Comparison of ENCODE assay signal across 19 mouse cellular contexts in genomic region chr1:106462112-106462511, GRCm38 (mm10).
DNase-seq lines count a peak whose midpoint lies in the region; ATAC-seq and TF ChIP-seq lines count a peak whose summit lies in the region.
"Had no signal": no experiment of that assay in that cellular context is flagged by ENCODE, and none has a peak within 500 bp of the region (broad histone marks: within the 10 kb centered on the region; RNA-seq: fewer than 3 reads in every experiment).

No protein-coding gene starts in this region.

- H3K27ac ChIP-seq in MEL (ENCODE audit: control insufficient read depth, low read depth, low read length) = no peak overlapping the region
- no peak overlapping the region for H3K27ac ChIP-seq in liver, embryonic 12.5 days

- H3K9ac ChIP-seq in MEL (ENCODE audit: control insufficient read depth, low read depth, low read length, poor library complexity, severe bottlenecking) = no peak overlapping the region
- no peak overlapping the region for H3K9ac ChIP-seq in liver, embryonic 12.5 days

- no peak overlapping the region for H3K4me3 ChIP-seq in MEL (ENCODE audit: control insufficient read depth in 1 of 2, insufficient read depth in 1 of 2, low read depth in 2 of 2, low read length in 2 of 2)
- no peak overlapping the region for H3K4me3 ChIP-seq in liver, embryonic 12.5 days

- no peaks in the 10 kb centered on the region for H3K27me3 ChIP-seq in MEL (ENCODE audit: control insufficient read depth in 1 of 2, insufficient read depth in 2 of 2, low read length in 2 of 2)
- H3K27me3 ChIP-seq in liver, embryonic 12.5 days (replicated peaks) = no peaks in the 10 kb centered on the region
- H3K27me3 ChIP-seq: CH12.LX, Patski had no signal

- TF ChIP-seq POLR2A in MEL (IDR thresholded peaks at IDR 0.05; ENCODE audit: control insufficient read depth in 1 of 2, insufficient read depth in 1 of 2, low read depth in 1 of 2, low read length in 2 of 2, poor library complexity in 1 of 2) = no peak

- no peaks in the 10 kb centered on the region for H3K79me2 ChIP-seq in MEL (ENCODE audit: control insufficient read depth, insufficient read depth, low read length, poor library complexity)

- no peak for ATAC-seq in liver, embryonic 12.5 days
- ATAC-seq: activated CD4-positive, CD25-positive, alpha-beta regulatory T cell, adult 4 months; CD4-positive, CD25-positive, alpha-beta regulatory T cell, adult 4 months; Patski had no signal

- H3K4me2 ChIP-seq in liver, embryonic 12.5 days = no peak overlapping the region

- DNase-seq in MEL (ENCODE audit: low read depth, low spot score) = no peak
- DNase-seq: adrenal gland, adult 2 months; adrenal gland, adult 8-10 months; adrenal gland, postnatal 10 days; adrenal gland, postnatal 14 days; adrenal gland, postnatal 25 days; adrenal gland, postnatal 36 days; B cell, adult 2 months; cerebellum, adult 11 months; cerebellum, adult 11-12 months; cerebellum, adult 18-20 months; cerebellum, adult 2 months; cerebellum, adult 8-10 months had no signal

- peaks cover 31 to 43% of the 10 kb centered on the region in 2 experiments for H3K4me1 ChIP-seq in MEL (ENCODE audit: control insufficient read depth in 1 of 2, insufficient read depth in 2 of 2, low read length in 2 of 2)
- no peaks in the 10 kb centered on the region for H3K4me1 ChIP-seq in liver, embryonic 12.5 days

- peaks cover 0 to 48% of the 10 kb centered on the region in 2 experiments; a peak in 2 of 4 replicates for H3K36me3 ChIP-seq in MEL (ENCODE audit: control insufficient read depth in 1 of 2, insufficient read depth in 2 of 2, low read length in 2 of 2)
- no peaks in the 10 kb centered on the region for H3K36me3 ChIP-seq in liver, embryonic 12.5 days
- H3K36me3 ChIP-seq: G1E had no signal

- WGBS in liver, embryonic 12.5 days (ENCODE audit: insufficient replicate concordance) = 40% methylated on average over 1 of the region's 1 CpGs

- no peak for TF ChIP-seq CTCF in MEL (IDR thresholded peaks at IDR 0.05 in 2 of 3, conservative IDR thresholded peaks at IDR 0.05 in 1 of 3; ENCODE audit: control insufficient read depth in 1 of 3, insufficient read depth in 1 of 3, low read depth in 2 of 3, low read length in 3 of 3, poor library complexity in 1 of 3, severe bottlenecking in 1 of 3)

- TF ChIP-seq EP300 in MEL (IDR thresholded peaks at IDR 0.05; ENCODE audit: low read depth in 1 of 2, low read length in 2 of 2) = peak; percentile 58 to 65; a peak in 3 of 4 replicates

- H3K9me3 ChIP-seq in MEL (replicated peaks; ENCODE audit: insufficient read depth, low read length) = no peaks in the 10 kb centered on the region
- H3K9me3 ChIP-seq in liver, embryonic 12.5 days (replicated peaks) = no peaks in the 10 kb centered on the region
- H3K9me3 ChIP-seq: G1E had no signal

- TF ChIP-seq RAD21 in MEL (IDR thresholded peaks at IDR 0.05; ENCODE audit: low read depth, low read length) = no peak

TF ChIP-seq in MEL, 35 proteins besides CTCF, POLR2A, EP300 and RAD21:
- 0 out of 2 replicates have a peak, but pooled peaks have one; percentile 33 for TF ChIP-seq ETS1 (IDR thresholded peaks at IDR 0.05; ENCODE audit: low read depth, low read length)
- TF ChIP-seq GATA1 (IDR thresholded peaks at IDR 0.05; ENCODE audit: low read depth, low read length) = peak; percentile 68
- TF ChIP-seq NRF1 (IDR thresholded peaks at IDR 0.05; ENCODE audit: insufficient read depth, low read depth, low read length, poor library complexity, severe bottlenecking) = no peak
- no peak for TF ChIP-seq UBTF (IDR thresholded peaks at IDR 0.05; ENCODE audit: borderline replicate concordance, insufficient read depth, low read depth, low read length)
- TF ChIP-seq RCOR1 (IDR thresholded peaks at IDR 0.05; ENCODE audit: low read depth, low read length) = no peak
- TF ChIP-seq E2F4 (IDR thresholded peaks at IDR 0.05; ENCODE audit: borderline replicate concordance, low read depth, low read length) = no peak
- no peak for TF ChIP-seq MAX (IDR thresholded peaks at IDR 0.05; ENCODE audit: low read length)
- TF ChIP-seq ZKSCAN1 (IDR thresholded peaks at IDR 0.05; ENCODE audit: low read depth, low read length) = no peak
- no peak for TF ChIP-seq ZMIZ1 (IDR thresholded peaks at IDR 0.05; ENCODE audit: low read depth, low read length)
- no peak for TF ChIP-seq MAZ (IDR thresholded peaks at IDR 0.05; ENCODE audit: low read depth, low read length)
- TF ChIP-seq KAT2A (conservative IDR thresholded peaks at IDR 0.05; ENCODE audit: low read depth, low read length) = no peak
- peak; percentile 76; the same call in 1 of the 2 replicates for TF ChIP-seq BHLHE40 (IDR thresholded peaks at IDR 0.05; ENCODE audit: borderline replicate concordance, low read depth, low read length)
- TF ChIP-seq CHD2 (IDR thresholded peaks at IDR 0.05; ENCODE audit: low read length) = no peak
